Mouse (Mus musculus): ENCODE results near the gene Clstn2.

Clstn2 gene

GRCm38 (mm10) chr9:98032573-98033272 is at the start of gene Clstn2:
TSS of gene Clstn2 (minus strand) at chr9:98033181.
- DNase-seq (ENCODE audit: low read depth, low spot score) = no peak

- no peak for DNase-seq (ENCODE audit: low read depth, low spot score)
Observed at GRCm38 (mm10) chr9:98067767-98068166, 34.8 kb upstream of the Clstn2 start.

- DNase-seq (ENCODE audit: low read depth, low spot score) = no peak
Observed at GRCm38 (mm10) chr9:98061646-98062045, 28.7 kb upstream of the Clstn2 start.

GRCm38 (mm10) chr9:98057291-98057690 is 24.3 kb upstream of the Clstn2 start:
- no peak for DNase-seq (ENCODE audit: low read depth, low spot score)

- DNase-seq (ENCODE audit: low read depth, low spot score) = no peak
Observed at GRCm38 (mm10) chr9:98051343-98051742, 18.4 kb upstream of the Clstn2 start.

- DNase-seq (ENCODE audit: low read depth, low spot score) = no peak
Observed at GRCm38 (mm10) chr9:98033273-98033855, 383 bp upstream of the Clstn2 start.

- no peak for DNase-seq (ENCODE audit: low read depth, low spot score)
Observed at GRCm38 (mm10) chr9:98031898-98032572, 946 bp downstream of the Clstn2 start.

GRCm38 (mm10) chr9:98030715-98031114 is 2.3 kb downstream of the Clstn2 start:
- DNase-seq (ENCODE audit: low read depth, low spot score) = no peak

GRCm38 (mm10) chr9:98025548-98025947 is 7.4 kb downstream of the Clstn2 start:
- DNase-seq (ENCODE audit: low read depth, low spot score) = no peak

GRCm38 (mm10) chr9:98023069-98023468 is 9.9 kb downstream of the Clstn2 start:
- no peak for DNase-seq (ENCODE audit: low read depth, low spot score)

- no peak for DNase-seq (ENCODE audit: low read depth, low spot score)
Observed at GRCm38 (mm10) chr9:98019876-98020275, 13.1 kb downstream of the Clstn2 start.

- DNase-seq (ENCODE audit: low read depth, low spot score) = no peak
Observed at GRCm38 (mm10) chr9:98018687-98019086, 14.3 kb downstream of the Clstn2 start.

GRCm38 (mm10) chr9:98016576-98016975 is 16.4 kb downstream of the Clstn2 start:
- no peak for DNase-seq (ENCODE audit: low read depth, low spot score)

GRCm38 (mm10) chr9:97996349-97996748 is 36.6 kb downstream of the Clstn2 start:
- no peak for DNase-seq (ENCODE audit: low read depth, low spot score)

GRCm38 (mm10) chr9:97995723-97996122 is 37.3 kb downstream of the Clstn2 start:
- DNase-seq (ENCODE audit: low read depth, low spot score) = no peak

- DNase-seq (ENCODE audit: low read depth, low spot score) = no peak
Observed at GRCm38 (mm10) chr9:97992131-97992530, 40.9 kb downstream of the Clstn2 start.

- no peak for DNase-seq (ENCODE audit: low read depth, low spot score)
Observed at GRCm38 (mm10) chr9:97977339-97977738, 55.6 kb downstream of the Clstn2 start.

GRCm38 (mm10) chr9:97974801-97975347 is 58.1 kb downstream of the Clstn2 start:
- no peak for DNase-seq (ENCODE audit: low read depth, low spot score)

GRCm38 (mm10) chr9:97966691-97967090 is 66.3 kb downstream of the Clstn2 start:
- DNase-seq (ENCODE audit: low read depth, low spot score) = no peak

- no peak for DNase-seq (ENCODE audit: low read depth, low spot score)
Observed at GRCm38 (mm10) chr9:97957508-97957907, 75.5 kb downstream of the Clstn2 start.

- DNase-seq (ENCODE audit: low read depth, low spot score) = no peak
Observed at GRCm38 (mm10) chr9:97956407-97957106, 76.4 kb downstream of the Clstn2 start.

Data from CD4-positive helper T cell, adult 2 months (primary cell).